Mouse (Mus musculus) urinary bladder, postnatal 36 days (tissue): ENCODE results near the gene Invs.
"Not testable (repeated sequence)": the region's sequence is repeated elsewhere in the genome, so short reads cannot be mapped to it uniquely, and the experiment has no call there.

Source experiments
- DNase-seq, 2 experiments: peaks; one replicate each; pipeline ENCODE4 v3.0.0; 2022; ENCODE audit warnings: low spot score in 2 of 2, mixed read lengths in 1 of 2

The Invs gene

GRCm38 (mm10) chr4:48327192-48327591, 47.6 kb downstream of the Invs start:
- DNase-seq: no peak

- no peak for DNase-seq
Observed at GRCm38 (mm10) chr4:48328042-48328441, 48.5 kb downstream of the Invs start.

GRCm38 (mm10) chr4:48332453-48333051, 53.0 kb downstream of the Invs start:
- DNase-seq: peak; percentile 4 to 10

- DNase-seq: no peak
Observed at GRCm38 (mm10) chr4:48334927-48335763, 55.6 kb downstream of the Invs start.

GRCm38 (mm10) chr4:48342705-48343104, 63.1 kb downstream of the Invs start:
- DNase-seq: no peak

GRCm38 (mm10) chr4:48362367-48362766, 82.8 kb downstream of the Invs start:
- DNase-seq: no peak

GRCm38 (mm10) chr4:48371037-48371436, 91.5 kb downstream of the Invs start:
- DNase-seq: no peak

- DNase-seq: peak; percentile 66 to 70
Observed at GRCm38 (mm10) chr4:48380940-48381339, 101.4 kb downstream of the Invs start.

GRCm38 (mm10) chr4:48382506-48382905, 102.9 kb downstream of the Invs start:
- no peak for DNase-seq

GRCm38 (mm10) chr4:48396949-48397348, 117.4 kb downstream of the Invs start:
- DNase-seq: no peak

GRCm38 (mm10) chr4:48403066-48403640, 123.6 kb downstream of the Invs start:
- DNase-seq: no peak

- DNase-seq: not testable (repeated sequence)
Observed at GRCm38 (mm10) chr4:48405724-48406491, 126.3 kb downstream of the Invs start.

GRCm38 (mm10) chr4:48407350-48408039, 127.9 kb downstream of the Invs start:
- DNase-seq: peak; percentile 42 to 49

- no peak for DNase-seq
Observed at GRCm38 (mm10) chr4:48413473-48413872, 133.9 kb downstream of the Invs start.

GRCm38 (mm10) chr4:48415838-48416335, 136.3 kb downstream of the Invs start:
- DNase-seq: peak in 1 of 2 experiments; percentile 55

- no peak for DNase-seq
Observed at GRCm38 (mm10) chr4:48418831-48419468, 139.4 kb downstream of the Invs start.

GRCm38 (mm10) chr4:48422633-48423032, 143.1 kb downstream of the Invs start:
- no peak for DNase-seq

- DNase-seq: no peak
Observed at GRCm38 (mm10) chr4:48423738-48424137, 144.2 kb downstream of the Invs start.

- no peak for DNase-seq
Observed at GRCm38 (mm10) chr4:48427413-48427812, 147.9 kb downstream of the Invs start.

GRCm38 (mm10) chr4:48428054-48428453, 148.5 kb downstream of the Invs start:
- DNase-seq: no peak
